Mouse (Mus musculus) liver, embryonic 14.5 days (tissue): ENCODE measurements around the gene Acads. TPM values are rescaled to one million over a fixed set of nuclear protein-coding genes. Genes with fewer than 3 reads are reported as not detected.

Source experiments
- ATAC-seq: fragments of 200-750 bp; cut with Nextera tagmentation; 2 replicates; pipeline ENCODE4 v1.8.0; 2017; ENCODE audit warnings: moderate number of reproducible peaks, mild to moderate bottlenecking, moderate library complexity; ENCODE audit not compliant: insufficient read depth
- DNase-seq, 3 experiments: peaks; one replicate each; pipeline ENCODE4 v3.0.0-alpha.2; 2012 to 2013; ENCODE audit warnings: low read depth in 3 of 3, low spot score in 3 of 3
- H3K27ac ChIP-seq: fragments of 300-500 bp; sonication (generic); 2 replicates; pipeline ENCODE4 v1.5.1; 2014; ENCODE audit warnings: moderate library complexity, mild to moderate bottlenecking, control low read depth, inconsistent platforms
- H3K27me3 ChIP-seq: fragments of 300-500 bp; sonication (generic); 2 replicates; pipeline ENCODE4 v1.6.1; 2014; ENCODE audit warnings: mild to moderate bottlenecking, low read length, moderate library complexity; ENCODE audit not compliant: control insufficient read depth, insufficient read depth
- H3K36me3 ChIP-seq: fragments of 300-500 bp; sonication (generic); replicated peaks from 2 replicates; pipeline ENCODE4 v1.6.1; 2014; ENCODE audit warnings: low read depth; ENCODE audit not compliant: control insufficient read depth, insufficient read depth
- H3K4me1 ChIP-seq, 2 experiments: fragments of 200-500 bp in 1 of 2; fragments of 300-500 bp in 1 of 2; sonication (generic) in 1 of 2; replicated peaks; 2 replicates each; pipeline ENCODE4 v1.6.1; 2012 to 2014; ENCODE audit warnings: antibody characterized with exemption in 1 of 2, inconsistent platforms in 1 of 2, low read length in 1 of 2; ENCODE audit not compliant: control insufficient read depth in 2 of 2, insufficient read depth in 2 of 2
- H3K4me2 ChIP-seq: fragments of 300-500 bp; sonication (generic); 2 replicates; pipeline ENCODE4 v1.6.1; 2014; ENCODE audit warnings: low read depth, mild to moderate bottlenecking, control low read depth, moderate library complexity
- H3K4me3 ChIP-seq, 2 experiments: fragments of 200-500 bp in 1 of 2; fragments of 300-500 bp in 1 of 2; sonication (generic) in 1 of 2; 2 replicates each; pipeline ENCODE4 v1.5.1; 2012 to 2014; ENCODE audit warnings: low read depth in 2 of 2, low read length in 2 of 2, mild to moderate bottlenecking in 2 of 2, control low read depth in 1 of 2, inconsistent platforms in 1 of 2, moderate library complexity in 1 of 2; ENCODE audit not compliant: insufficient read depth in 1 of 2
- H3K9ac ChIP-seq: fragments of 300-500 bp; sonication (generic); replicated peaks from 2 replicates; pipeline ENCODE4 v1.6.1; 2014; ENCODE audit warnings: mild to moderate bottlenecking, control low read depth, moderate library complexity
- H3K9me3 ChIP-seq: fragments of 300-500 bp; sonication (generic); 2 replicates; pipeline ENCODE4 v1.6.1; 2016; ENCODE audit warnings: low read length, mixed read lengths; ENCODE audit not compliant: control insufficient read depth
- CTCF ChIP-seq: IDR thresholded peaks from 2 replicates; pipeline ENCODE4 v1.5.1; 2016; ENCODE audit warnings: antibody characterized with exemption, low read depth, control low read depth
- EP300 ChIP-seq: IDR thresholded peaks from 2 replicates; pipeline ENCODE4 v1.6.1; 2016; ENCODE audit warnings: antibody characterized with exemption, low read depth
- WGBS: fragments of 180-500 bp; shearing (Covaris S2); extraction: QIAGEN DNeasy Blood & Tissue Kit; methylation state at CpG from one replicate; pipeline ENCODE4 v1.1.7; 2014; ENCODE audit not compliant: insufficient replicate concordance; 5-methylcytosine and 5-hydroxymethylcytosine counted together
- polyA plus RNA-seq, 2 experiments: library from polyadenylated mRNA; depleted of rRNA in 1 of 2; stranded (reverse) in 1 of 2; unstranded in 1 of 2; fragments of >200 nt; fragmentation: Nextera tagmentation in 1 of 2; extraction: Ambion mirVana in 1 of 2; gene quantifications; 2 replicates each; pipeline versions ENCODE4 v1.2.1 to v1.2.3; 2012 to 2014

Acads gene
- polyA plus RNA-seq, 2 experiments: 21.2 to 26.0 TPM

DNA sequence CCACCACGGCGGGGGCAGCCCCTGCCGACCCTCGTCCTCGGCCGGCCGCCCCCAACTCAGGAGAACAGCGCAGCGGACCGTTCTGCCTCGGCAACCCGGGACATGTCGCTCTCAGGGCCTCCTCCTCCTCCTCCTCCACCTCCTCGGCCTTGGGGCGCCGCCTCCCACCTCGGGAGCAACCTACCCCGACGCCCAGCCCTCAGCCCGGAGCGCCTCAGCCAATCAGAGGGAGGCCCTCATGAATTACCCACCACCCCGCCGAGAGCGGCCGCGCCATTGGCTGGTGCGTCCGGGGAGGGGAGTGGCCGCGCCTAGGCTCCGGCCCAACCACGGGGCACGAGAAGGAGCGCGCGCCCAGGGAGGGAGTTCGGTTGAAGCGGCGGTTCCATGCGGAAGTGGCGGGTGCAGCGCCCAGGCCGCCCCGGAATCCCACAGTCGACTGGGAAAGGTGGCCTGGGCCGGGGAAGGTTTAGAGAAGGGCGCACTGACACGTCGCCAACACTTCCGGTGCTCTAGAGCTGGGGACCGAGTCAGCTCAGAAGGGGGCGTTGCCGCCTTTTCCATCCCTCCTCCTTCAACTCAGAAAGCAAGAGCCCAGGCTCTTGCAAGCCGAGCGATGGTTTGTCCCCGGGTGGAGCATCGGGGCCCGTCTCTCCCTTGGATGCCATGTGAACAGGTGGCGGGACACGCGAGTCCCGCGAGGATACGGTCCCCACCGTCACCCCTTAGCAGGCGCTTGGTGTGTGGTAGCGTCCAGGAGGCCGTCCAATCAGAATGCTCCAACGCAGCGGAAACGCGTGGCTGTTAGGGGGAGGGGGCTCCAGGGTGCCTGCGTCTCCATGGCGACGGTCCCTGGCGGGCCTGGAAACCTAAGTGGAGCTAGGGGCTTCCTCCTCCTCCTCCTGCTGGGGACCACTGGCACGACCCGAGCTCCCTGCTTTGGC is 39.2 kb upstream of the Acads start, which contains the start of gene Mlec:
Mlec (minus strand) TSS at position 140 of the 944 bp plus-strand sequence.
- under 1% methylated on average over 77 of the region's 78 CpGs for WGBS
- H3K4me2 ChIP-seq: peak within 1 kb of the TSS; percentile 87
- H3K4me1 ChIP-seq: peaks cover 23 to 37% of the 10 kb centered on the region in 2 experiments
- peak within 1 kb of the TSS; percentile 76 for H3K9ac ChIP-seq
- H3K27me3 ChIP-seq: no peaks in the 10 kb centered on the region
- peak within 1 kb of the TSS; percentile 72 for H3K4me3 ChIP-seq
- H3K9me3 ChIP-seq: no peaks in the 10 kb centered on the region
- no peak for TF ChIP-seq CTCF
- no peak; the same call in 1 of the 2 replicates for TF ChIP-seq EP300
- DNase-seq (peak; percentile 96 to 98 (median 98)), ATAC-seq (peak; percentile 97)
- H3K27ac ChIP-seq: peak within 1 kb of the TSS; percentile 67
- H3K36me3 ChIP-seq: no peaks in the 10 kb centered on the region

DNA sequence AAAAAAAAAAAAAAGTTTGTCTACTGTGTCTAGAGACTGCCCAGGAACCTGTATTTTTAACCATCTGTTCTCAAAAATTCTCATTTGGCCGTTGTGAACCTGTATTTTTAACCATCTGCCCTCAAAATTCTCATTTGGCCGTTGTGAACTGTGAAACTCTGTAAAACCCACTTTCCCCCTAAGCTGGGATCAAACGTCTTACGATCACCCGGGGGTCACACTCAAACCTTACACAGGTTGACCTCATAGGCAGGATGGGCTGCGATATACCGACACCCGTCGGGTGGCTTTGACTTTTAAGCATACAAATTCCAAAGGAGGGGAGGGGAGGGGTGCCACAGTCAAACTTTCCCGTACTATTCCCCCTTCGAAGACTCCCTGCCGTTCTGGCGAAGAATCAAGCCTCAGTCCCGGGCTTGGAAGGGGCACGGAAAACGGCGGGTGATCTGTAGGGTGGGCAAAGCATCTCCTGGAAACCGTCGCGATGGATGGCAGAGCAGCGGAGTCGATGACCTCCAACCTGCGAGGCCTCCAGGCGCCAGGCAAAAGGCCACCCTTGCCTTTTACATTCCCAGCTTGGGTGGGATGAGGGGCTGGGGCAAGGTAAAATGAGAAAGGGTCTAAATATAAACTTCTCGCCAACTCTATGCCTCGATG is 37.9 kb upstream of the Acads start:
- H3K4me3 ChIP-seq: peak overlapping the region; percentile 69 to 72
- peak overlapping the region; percentile 86 for H3K4me2 ChIP-seq
- peaks cover 23 to 42% of the 10 kb centered on the region in 2 experiments for H3K4me1 ChIP-seq
- TF ChIP-seq CTCF (no peak), EP300 (no peak)
- peak overlapping the region; percentile 76 for H3K9ac ChIP-seq
- no peaks in the 10 kb centered on the region for H3K9me3 ChIP-seq
- no peaks in the 10 kb centered on the region for H3K36me3 ChIP-seq
- ATAC-seq: no peak
- H3K27ac ChIP-seq: no peak overlapping the region
- DNase-seq: peak in 1 of 3 experiments; percentile 32
- under 1% methylated on average over 26 of the region's 26 CpGs for WGBS
- H3K27me3 ChIP-seq: no peaks in the 10 kb centered on the region

DNA sequence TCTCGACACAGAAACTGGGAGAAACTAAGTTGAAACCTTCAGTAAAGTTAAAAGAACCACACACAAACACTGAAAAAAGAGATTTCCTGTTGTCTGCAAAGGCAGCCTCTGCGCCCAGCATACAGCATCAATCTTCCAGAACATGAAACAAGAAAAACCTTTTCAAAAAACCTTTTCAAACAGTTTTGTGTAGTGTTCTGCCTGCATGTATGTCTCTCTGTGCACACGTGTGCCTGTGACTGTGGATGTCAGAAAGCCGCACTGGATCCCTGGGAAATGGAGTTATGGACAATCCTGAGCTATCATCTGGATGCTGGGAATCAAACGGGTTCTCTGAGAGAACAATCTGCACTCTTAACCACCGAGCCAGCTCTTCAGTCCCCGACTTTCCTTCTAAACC is 37.3 kb upstream of the Acads start:
- DNase-seq (no peak), ATAC-seq (no peak)
- TF ChIP-seq EP300: no peak
- no peak for TF ChIP-seq CTCF
- Histone ChIP-seq H3K27ac (no peak overlapping the region), H3K9me3 (no peaks in the 10 kb centered on the region), H3K4me3 (peak overlapping the region; percentile 40 to 72; a peak in 3 of 4 replicates), H3K4me1 (peaks cover 23 to 42% of the 10 kb centered on the region in 2 experiments), H3K9ac (no peak overlapping the region), H3K27me3 (no peaks in the 10 kb centered on the region), H3K4me2 (peak overlapping the region; percentile 86), H3K36me3 (no peaks in the 10 kb centered on the region)
- 31% methylated on average over 7 of the region's 7 CpGs for WGBS

DNA sequence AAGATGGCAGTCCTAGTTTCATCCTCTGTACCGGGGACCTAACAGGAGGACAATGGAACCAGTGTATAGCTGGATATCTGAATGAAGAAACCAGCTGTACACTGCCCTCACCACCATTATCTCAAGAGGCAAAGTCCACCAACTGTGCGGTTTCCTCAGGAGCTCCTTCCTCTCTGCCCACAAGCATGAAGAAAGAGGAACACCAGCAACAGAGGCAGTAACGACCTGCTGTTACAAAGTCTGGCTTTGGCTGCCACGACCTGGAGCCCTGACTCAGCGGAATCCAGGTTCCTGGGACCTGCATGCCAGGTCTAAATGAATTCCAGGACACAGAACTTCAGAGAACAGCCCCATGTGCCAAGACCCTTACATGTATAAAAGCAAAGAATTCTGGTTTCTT is 36.7 kb upstream of the Acads start:
- TF ChIP-seq EP300: no peak
- TF ChIP-seq CTCF: no peak
- peak in 1 of 3 experiments; percentile 30 for DNase-seq
- Histone ChIP-seq H3K27ac (no peak overlapping the region; the same call in 1 of the 2 replicates), H3K36me3 (peaks cover 1% of the 10 kb centered on the region; the same call in 1 of the 2 replicates), H3K9ac (no peak overlapping the region), H3K4me1 (peaks cover 21 to 37% of the 10 kb centered on the region in 2 experiments), H3K27me3 (no peaks in the 10 kb centered on the region), H3K4me2 (peak overlapping the region; percentile 86), H3K4me3 (peak overlapping the region; percentile 34 to 72), H3K9me3 (no peaks in the 10 kb centered on the region)
- WGBS: 3% methylated on average over 5 of the region's 5 CpGs
- ATAC-seq: no peak
